Mouse (Mus musculus): ENCODE measurements at regions not wholly inside any gene's neighbourhood (a gene's known extent, or its start where the extent isn't known, plus 50 kb on each side); places are given as distances from the start of the nearest gene placed in this dataset.

GRCm38 (mm10) chr3:49096118-49096517 is 661.0 kb downstream of the Pcdh18 start:
- DNase-seq (ENCODE audit: low spot score in 2 of 2), result no peak

- peak; percentile 75 to 82 for DNase-seq (ENCODE audit: low spot score in 2 of 2)
These were observed 663.1 kb downstream of the Pcdh18 start for GRCm38 (mm10) chr3:49093818-49094680.

DNA sequence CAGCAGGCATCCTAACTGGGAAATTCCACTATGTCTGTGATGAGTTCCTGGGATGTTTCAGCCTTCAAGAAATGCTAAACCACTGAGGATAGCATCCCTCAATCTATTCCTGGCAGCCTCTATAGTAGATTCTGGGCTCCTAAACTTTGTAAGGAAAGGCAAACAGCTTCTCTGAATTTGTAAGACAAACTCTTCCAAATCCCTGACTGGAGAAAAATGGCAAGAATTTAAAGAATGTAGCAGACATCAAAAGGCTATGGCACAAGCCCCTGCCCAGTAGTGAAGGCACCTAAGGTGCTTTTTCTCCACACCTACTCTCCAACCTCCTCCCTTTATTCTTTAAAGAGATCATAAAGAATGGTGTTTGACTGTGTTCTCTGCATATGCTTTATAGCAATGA is 688.3 kb downstream of the Pcdh18 start:
- DNase-seq (ENCODE audit: low spot score in 2 of 2), result no peak

DNA sequence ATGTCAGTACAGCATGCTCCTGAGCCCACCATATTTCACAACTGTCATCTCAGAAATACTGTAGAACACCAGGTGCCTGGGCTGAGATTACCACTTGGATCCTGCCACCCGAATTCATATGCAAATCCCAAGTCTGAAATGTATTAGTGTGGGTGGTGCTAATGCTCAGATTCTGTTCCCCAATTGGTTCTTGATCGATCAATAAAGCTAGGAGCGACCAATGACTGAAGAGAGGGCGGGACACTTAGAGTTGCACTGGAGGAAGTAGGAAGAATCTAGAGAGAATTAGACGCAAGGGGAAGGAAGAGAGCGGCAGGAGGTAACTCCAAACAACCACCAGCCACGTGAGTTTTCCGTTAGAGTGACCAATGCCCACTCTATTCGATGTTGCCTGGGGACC is 695.0 kb downstream of the Pcdh18 start:
- DNase-seq (ENCODE audit: low spot score in 2 of 2), result no peak

DNA sequence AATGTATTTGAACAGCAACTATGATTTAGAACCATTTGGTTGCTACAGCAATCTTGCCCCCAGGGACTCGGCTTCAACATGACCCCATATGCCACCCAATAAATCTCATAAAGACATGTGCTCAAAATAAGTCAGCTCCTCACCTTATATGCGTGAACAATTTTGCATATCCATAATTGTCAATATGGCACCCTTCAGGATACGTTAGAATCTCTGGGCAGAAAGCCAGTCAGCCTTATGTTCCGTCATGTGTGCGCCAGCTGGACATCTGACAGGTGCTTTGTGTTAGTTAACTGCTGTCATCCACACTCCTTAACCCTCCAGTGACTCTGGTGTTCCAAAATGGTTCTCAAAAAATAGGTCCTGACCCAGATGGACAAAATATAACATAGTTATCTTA is 724.1 kb downstream of the Pcdh18 start:
- DNase-seq (ENCODE audit: low spot score in 2 of 2), result peak in 1 of 2 experiments; percentile 2

DNA sequence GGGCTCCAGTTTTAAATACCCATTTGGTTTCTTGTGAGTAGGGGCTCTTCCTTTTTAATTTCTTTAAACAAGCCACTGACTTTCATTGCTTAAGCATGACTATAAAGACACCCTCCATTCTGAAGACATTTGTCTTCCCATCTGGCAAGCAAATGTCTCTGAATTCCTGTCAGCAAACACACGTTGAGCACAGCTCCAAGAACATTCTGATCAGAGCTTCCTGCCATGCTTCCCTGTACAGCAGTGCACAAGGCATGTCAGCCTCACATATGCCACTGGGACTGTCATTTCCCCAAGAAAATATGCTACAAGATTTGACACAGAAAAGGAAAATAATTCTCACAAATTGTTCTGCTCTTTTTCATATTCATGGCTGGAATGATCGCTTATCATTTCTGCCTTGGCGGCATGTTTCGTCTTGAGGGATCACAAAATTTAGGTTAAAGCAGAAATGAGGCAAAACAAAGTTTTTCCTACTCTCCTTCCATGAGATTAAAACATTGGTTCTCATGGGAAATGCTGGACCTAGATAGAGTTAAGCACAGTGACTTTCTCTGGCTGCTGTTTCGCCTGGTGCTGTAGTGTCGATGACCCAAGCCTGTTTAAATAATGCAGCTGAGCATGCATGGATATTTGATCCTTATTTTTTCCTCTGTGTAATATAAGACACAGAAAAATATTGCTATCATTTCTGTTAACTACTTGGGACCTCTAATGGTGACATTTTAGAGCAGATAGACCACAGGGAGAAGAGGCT is 747.7 kb downstream of the Pcdh18 start:
- DNase-seq (ENCODE audit: low spot score in 2 of 2), result no peak
